Mouse (Mus musculus): ENCODE data around the gene Prickle1. TPM values are rescaled to one million over a fixed set of nuclear protein-coding genes. Genes with fewer than 3 reads are reported as not detected.

Gene Prickle1
- total and polyA plus RNA-seq, 3 experiments: 0.64 to 1.8 (median 1.7) TPM

DNA sequence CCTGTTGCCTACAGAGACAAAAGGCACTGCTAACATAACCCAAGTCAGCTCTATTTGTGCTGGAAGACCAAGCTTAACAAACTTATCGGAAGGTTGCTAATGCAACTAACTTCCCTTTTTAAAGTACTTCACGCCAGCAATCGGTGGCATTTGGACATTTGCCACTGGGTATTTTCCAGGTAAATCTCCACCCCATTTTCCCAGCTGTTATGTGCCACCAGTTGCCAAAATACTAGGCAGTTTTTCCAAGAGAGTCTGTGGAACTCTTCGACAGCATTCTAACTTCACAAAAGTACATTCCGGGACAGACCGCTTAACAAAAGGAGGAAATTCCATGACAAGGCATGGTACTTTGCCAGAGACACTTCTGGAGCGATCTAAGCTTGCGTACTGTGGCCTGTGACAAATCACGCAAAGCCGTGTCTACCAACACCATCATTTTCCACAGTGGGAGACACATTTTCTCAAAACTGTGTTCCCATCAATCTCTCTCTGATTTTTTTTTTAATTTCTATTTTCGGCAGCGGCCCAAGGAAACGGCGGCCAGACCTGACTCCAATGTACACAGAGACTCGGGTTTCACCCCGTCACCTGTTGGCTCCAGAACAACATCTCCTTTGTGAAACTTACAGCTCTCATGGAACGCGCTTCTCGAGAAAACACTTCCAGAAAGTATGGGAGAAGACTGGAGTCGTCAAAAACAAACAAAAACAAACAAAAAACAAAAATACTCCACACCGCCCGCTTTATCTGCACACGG is 77.4 kb downstream of the Prickle1 start:
- Histone ChIP-seq H3K27me3 (replicated peaks) (peaks cover 9% of the 10 kb centered on the region), H3K9me3 (replicated peaks; ENCODE audit: low read length) (no peaks in the 10 kb centered on the region), H3K79me2 (replicated peaks; ENCODE audit: control insufficient read depth, extremely low read depth, insufficient read depth, poor library complexity, severe bottlenecking) (no peaks in the 10 kb centered on the region), H3K4me3 (replicated peaks in 1 of 3; ENCODE audit: low read depth in 2 of 3, low read length in 2 of 3, poor library complexity in 1 of 3) (peak overlapping the region; percentile 47 to 69 (median 61)), H3K4me2 (ENCODE audit: insufficient read depth, low read depth, poor library complexity, severe bottlenecking) (peak overlapping the region; percentile 27; the same call in 1 of the 2 replicates), H3K4me1 (ENCODE audit: control insufficient read depth in 1 of 2, insufficient read depth in 2 of 2) (peaks cover 6 to 30% of the 10 kb centered on the region in 2 experiments; a peak in 2 of 4 replicates), H3K27ac (ENCODE audit: insufficient read depth, low read depth) (no peak overlapping the region), H3K9ac (ENCODE audit: insufficient read depth, low read depth) (peak overlapping the region; percentile 8; the same call in 1 of the 2 replicates), H3K36me3 (replicated peaks in 1 of 2; ENCODE audit: control insufficient read depth in 1 of 2, insufficient read depth in 1 of 2, low read length in 1 of 2) (no peaks in the 10 kb centered on the region)
- in situ Hi-C loops (cut with MboI; ENCODE audit: low pct_ligation_motif_present, low pct_unique_long_range_greater_than_20kb, low sequenced_read_pairs) (loop anchor here (10.0 kb wide), 2 partner anchors 56 to 196 kb away; no protein-coding TSS in a partner anchor), dilution Hi-C loops (cut with MboI; ENCODE audit: extremely low pct_ligation_motif_present, extremely low pct_unique_long_range_greater_than_20kb, low sequenced_read_pairs) (no loop called here)
- no peak for DNase-seq (ENCODE audit: extremely low read depth)
- TF ChIP-seq ZC3H11A (IDR thresholded peaks at IDR 0.05; ENCODE audit: low read depth, low read length): no peak
- no peak for TF ChIP-seq E2F4 (IDR thresholded peaks at IDR 0.05; ENCODE audit: insufficient replicate concordance, low read depth, low read length)
- TF ChIP-seq MAFK (IDR thresholded peaks at IDR 0.05; ENCODE audit: insufficient replicate concordance, low read length): no peak
- TF ChIP-seq MXI1 (IDR thresholded peaks at IDR 0.05; ENCODE audit: low read depth, low read length): no peak
- TF ChIP-seq POLR2A (IDR thresholded peaks at IDR 0.05; ENCODE audit: low read depth, low read length): no peak
- TF ChIP-seq JUND (conservative IDR thresholded peaks at IDR 0.05; ENCODE audit: low read depth, low read length): no peak
- no peak for TF ChIP-seq ZNF384 (IDR thresholded peaks at IDR 0.05; ENCODE audit: low read depth, low read length)
- no peak for TF ChIP-seq MYC (IDR thresholded peaks at IDR 0.05; ENCODE audit: low read depth, low read length)
- no peak for TF ChIP-seq RCOR1 (conservative IDR thresholded peaks at IDR 0.05; ENCODE audit: low read depth, low read length)
- TF ChIP-seq USF2 (conservative IDR thresholded peaks at IDR 0.05; ENCODE audit: low read depth, low read length): no peak
- TF ChIP-seq EP300 (IDR thresholded peaks at IDR 0.05; ENCODE audit: low read length): no peak
- TF ChIP-seq ZKSCAN1 (IDR thresholded peaks at IDR 0.05; ENCODE audit: borderline replicate concordance, low read depth, low read length): no peak
- TF ChIP-seq PAX5 (IDR thresholded peaks at IDR 0.05; ENCODE audit: low read length): no peak
- no peak for TF ChIP-seq UBTF (IDR thresholded peaks at IDR 0.05; ENCODE audit: low read depth, low read length)
- no peak for TF ChIP-seq RAD21 (IDR thresholded peaks at IDR 0.05; ENCODE audit: low read depth, low read length)
- TF ChIP-seq MAZ (IDR thresholded peaks at IDR 0.05; ENCODE audit: low read depth, low read length): no peak

DNA sequence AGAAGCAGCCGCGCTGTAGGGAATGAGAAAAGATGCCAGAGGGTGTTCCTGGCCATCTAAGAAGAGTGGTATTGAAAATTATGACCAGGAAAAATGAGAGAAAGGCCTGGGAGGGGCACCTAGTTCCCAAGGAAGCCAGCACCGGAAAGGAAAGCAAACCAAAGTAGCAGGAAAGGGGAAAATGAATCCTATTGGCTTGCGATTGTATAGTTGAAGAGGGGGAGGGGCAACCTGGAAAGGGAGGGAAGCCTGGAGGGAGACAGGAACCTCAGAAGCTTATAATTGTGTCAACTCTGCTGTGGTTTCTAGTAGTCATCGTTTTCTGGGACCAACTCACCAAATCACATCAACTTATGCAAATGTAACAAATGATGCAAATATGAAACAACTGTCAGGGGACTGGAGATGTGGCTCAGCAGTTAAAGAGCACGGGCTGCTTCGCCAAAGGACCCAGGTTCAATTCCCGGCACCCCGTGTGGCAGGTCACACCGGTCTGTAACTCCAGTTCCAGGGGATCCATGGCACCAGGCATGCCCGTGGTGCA is 78.6 kb downstream of the Prickle1 start:
- Histone ChIP-seq H3K9ac (ENCODE audit: insufficient read depth, low read depth) (no peak overlapping the region), H3K4me3 (replicated peaks in 1 of 3; ENCODE audit: low read depth in 2 of 3, low read length in 2 of 3, poor library complexity in 1 of 3) (no peak overlapping the region), H3K27ac (ENCODE audit: insufficient read depth, low read depth) (no peak overlapping the region), H3K36me3 (replicated peaks in 1 of 2; ENCODE audit: control insufficient read depth in 1 of 2, insufficient read depth in 1 of 2, low read length in 1 of 2) (no peaks in the 10 kb centered on the region), H3K79me2 (replicated peaks; ENCODE audit: control insufficient read depth, extremely low read depth, insufficient read depth, poor library complexity, severe bottlenecking) (no peaks in the 10 kb centered on the region), H3K4me1 (ENCODE audit: control insufficient read depth in 1 of 2, insufficient read depth in 2 of 2) (peaks cover 11 to 43% of the 10 kb centered on the region in 2 experiments; a peak in 3 of 4 replicates), H3K27me3 (replicated peaks) (peaks cover 9% of the 10 kb centered on the region), H3K4me2 (ENCODE audit: insufficient read depth, low read depth, poor library complexity, severe bottlenecking) (no peak overlapping the region), H3K9me3 (replicated peaks; ENCODE audit: low read length) (no peaks in the 10 kb centered on the region)
- TF ChIP-seq BHLHE40 (IDR thresholded peaks at IDR 0.05; ENCODE audit: low read depth, low read length) (0 out of 2 replicates have a peak, but pooled peaks have one; percentile 14), ZKSCAN1 (IDR thresholded peaks at IDR 0.05; ENCODE audit: borderline replicate concordance, low read depth, low read length) (no peak)
- dilution Hi-C loops (cut with MboI; ENCODE audit: extremely low pct_ligation_motif_present, extremely low pct_unique_long_range_greater_than_20kb, low sequenced_read_pairs) (no loop called here), in situ Hi-C loops (cut with MboI; ENCODE audit: low pct_ligation_motif_present, low pct_unique_long_range_greater_than_20kb, low sequenced_read_pairs) (loop anchor here (10.0 kb wide), 2 partner anchors 58 to 198 kb away; no protein-coding TSS in a partner anchor)
- DNase-seq (ENCODE audit: extremely low read depth): peak; percentile 58
